Mouse (Mus musculus) left cerebral cortex, adult 9 months (tissue): ENCODE data around the gene Igf2r.
A peak's percentile ranks its signal among the peaks of the same experiment; 100 is the strongest.

Experiments
- DNase-seq, 2 experiments: peaks; one replicate each; pipeline ENCODE4 v3.0.0; 2022; ENCODE audit warnings: low spot score in 2 of 2

Igf2r gene

GRCm38 (mm10) chr17:12673871-12674270 lies 95.6 kb downstream of the Igf2r start:
- DNase-seq = no peak

- DNase-seq = no peak
Measured at GRCm38 (mm10) chr17:12672285-12672790, 97.1 kb downstream of the Igf2r start.

- DNase-seq = no peak
Measured at GRCm38 (mm10) chr17:12671029-12671605, 98.3 kb downstream of the Igf2r start.

DNA sequence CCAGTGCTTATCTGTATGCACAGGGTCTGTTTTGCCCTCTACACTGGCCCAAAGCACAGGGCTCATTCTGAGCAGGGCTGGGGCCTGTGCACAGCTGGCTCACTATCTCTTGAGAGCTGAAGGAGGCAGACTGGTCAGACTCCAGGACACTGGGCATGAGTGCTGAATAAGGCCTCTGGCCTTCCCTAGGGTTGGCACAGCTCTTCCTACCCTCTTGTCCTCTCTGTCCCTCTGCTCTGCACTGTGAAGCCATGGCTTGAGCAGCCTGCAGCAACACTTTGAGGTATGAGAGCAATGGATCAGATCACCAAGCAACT lies 100.1 kb downstream of the Igf2r start:
- DNase-seq = no peak

DNA sequence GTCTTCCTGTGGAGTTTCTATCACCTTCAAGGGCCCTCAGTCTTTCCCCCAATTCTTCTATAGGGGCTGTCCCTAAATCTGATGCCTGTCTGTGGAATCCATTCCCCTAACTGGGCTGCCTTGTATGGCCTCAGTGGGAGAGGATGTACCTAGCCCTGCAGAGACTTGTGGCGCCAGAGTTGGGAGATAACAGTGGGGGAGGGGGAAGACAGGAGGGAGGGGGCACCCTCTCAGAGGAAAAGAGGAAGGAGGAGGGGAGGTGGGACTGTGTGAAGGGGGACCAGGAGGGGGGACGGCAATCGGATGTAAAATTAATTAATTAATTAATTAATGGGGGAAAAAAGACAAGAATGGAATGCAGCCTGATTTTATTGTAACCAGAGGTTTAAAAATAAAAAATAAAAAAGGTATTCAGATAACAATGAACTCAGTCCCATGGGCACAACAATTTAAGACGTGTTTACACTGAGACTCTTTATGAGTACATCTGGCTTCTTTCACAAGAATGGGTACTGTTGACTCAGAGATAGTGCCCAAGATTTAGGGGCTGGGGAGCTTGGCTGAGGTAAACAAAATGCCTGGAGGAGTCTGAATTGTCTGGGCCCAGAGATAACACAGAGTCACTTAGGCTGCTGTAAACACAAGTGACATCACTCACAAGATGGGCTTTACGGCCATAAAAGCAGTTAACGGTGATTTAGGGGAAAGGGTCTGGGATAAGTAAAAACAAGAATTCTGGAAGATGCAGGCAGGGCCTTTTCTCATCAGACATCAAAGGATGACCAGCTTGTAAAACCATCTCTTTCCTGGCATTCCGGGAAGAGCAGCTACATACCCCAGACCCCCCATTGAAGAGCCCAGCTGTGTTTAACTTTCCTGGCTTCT lies 100.7 kb downstream of the Igf2r start:
- DNase-seq = no peak

DNA sequence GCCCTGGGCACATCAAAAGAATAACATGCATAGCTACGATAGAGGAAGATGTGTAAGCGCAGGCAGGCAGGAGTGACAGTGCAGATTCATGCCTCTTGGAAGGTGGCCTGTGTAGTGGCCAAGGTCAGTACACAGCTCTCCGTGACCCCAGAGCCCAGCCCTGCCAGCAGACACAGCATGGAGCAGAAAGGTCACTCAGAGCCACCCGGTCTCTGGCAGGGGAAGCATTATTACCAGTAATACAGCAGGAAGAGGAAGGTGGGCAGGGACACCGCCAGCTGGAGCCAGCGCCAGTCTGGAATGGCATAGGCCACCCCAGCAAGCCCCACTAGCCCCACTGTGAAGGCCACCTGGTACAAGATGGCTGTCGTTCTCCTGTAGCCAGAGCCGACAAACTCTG lies 105.3 kb downstream of the Igf2r start:
- DNase-seq = no peak

GRCm38 (mm10) chr17:12660572-12661260 lies 108.7 kb downstream of the Igf2r start:
- peak in 1 of 2 experiments; percentile 43 for DNase-seq

DNA sequence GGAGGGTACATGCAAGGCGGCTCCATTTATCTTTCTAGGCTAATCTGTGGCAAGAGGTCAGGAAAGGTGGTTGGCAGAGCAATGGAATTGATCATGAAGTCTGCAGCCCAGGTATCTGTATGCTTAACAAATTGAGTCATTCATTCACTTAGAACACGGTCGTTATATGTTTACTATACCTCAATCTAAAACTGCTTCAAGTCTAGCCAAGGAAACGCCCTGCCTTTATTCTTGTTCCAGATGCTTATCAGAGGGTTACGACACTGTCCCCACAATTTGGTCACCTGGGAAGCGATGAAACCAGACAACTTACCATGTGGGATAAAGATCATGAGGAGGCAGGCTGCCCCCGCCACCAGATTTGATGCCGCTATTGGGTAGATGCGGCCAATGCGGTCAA lies 110.2 kb downstream of the Igf2r start:
- no peak for DNase-seq

- DNase-seq = no peak
Measured at GRCm38 (mm10) chr17:12658784-12659183, 110.7 kb downstream of the Igf2r start.

DNA sequence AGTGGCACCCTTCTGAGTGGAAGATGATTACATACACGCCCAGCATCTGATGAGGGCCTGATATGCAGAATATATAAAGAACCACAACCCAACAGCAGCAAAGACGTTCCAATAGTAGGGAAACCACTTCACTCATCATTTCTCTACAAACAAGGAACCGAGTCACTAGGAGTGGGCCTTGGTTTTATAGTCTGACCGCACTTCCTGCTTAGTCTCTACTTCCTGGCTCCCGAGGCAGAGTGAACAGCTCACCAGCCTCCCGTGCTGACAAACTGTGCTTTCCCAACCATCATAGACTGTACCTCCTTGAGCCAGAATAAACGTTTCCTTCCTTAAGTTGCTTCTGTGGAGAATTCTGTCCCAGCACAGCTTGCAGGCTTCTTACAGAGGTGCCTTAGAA lies 113.6 kb downstream of the Igf2r start:
- no peak for DNase-seq

DNA sequence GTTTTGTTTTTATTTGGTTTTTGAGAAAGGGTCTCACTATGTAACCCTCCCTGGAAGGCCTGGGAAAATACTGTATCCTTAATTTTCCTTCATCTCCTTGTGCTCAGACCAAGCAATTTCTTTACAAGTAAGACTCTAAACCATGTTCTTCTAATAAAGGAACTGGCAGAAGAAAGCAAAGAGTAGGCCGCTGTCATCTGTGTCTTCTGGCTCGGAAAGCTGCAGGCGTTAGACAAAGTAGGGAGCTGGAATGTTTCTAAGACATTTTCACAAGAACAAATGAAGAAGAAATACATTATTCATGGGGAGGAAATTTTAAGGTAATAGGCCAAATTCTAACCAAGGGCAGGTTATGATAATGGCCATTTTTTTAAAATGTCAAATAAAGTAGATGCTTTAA lies 115.4 kb downstream of the Igf2r start:
- DNase-seq = peak; percentile 16 to 55

GRCm38 (mm10) chr17:12652604-12653003 lies 116.9 kb downstream of the Igf2r start:
- peak in 1 of 2 experiments; percentile 20 for DNase-seq

- no peak for DNase-seq
Measured at GRCm38 (mm10) chr17:12645461-12645860, 124.0 kb downstream of the Igf2r start.

DNA sequence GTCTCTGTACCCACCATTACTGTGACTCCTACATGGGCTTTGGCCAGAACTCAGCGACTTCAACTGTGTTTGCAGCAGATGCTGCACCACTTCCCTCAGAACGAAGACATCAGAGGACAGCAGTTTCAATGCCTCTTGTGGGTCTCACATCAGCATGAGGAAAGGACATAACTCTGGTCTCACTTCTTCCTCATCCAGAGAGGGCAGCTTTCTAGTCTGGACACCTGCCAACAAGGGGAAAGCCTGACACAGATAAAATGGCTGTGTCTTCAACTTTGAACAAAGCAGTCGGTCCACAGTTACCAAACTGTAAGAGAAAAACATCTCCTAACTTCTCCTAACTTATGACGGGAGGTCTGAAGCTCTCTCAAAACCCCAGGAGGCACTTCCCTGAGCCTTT lies 128.4 kb downstream of the Igf2r start:
- DNase-seq = no peak

- no peak for DNase-seq
Measured at GRCm38 (mm10) chr17:12639585-12639984, 129.9 kb downstream of the Igf2r start.

DNA sequence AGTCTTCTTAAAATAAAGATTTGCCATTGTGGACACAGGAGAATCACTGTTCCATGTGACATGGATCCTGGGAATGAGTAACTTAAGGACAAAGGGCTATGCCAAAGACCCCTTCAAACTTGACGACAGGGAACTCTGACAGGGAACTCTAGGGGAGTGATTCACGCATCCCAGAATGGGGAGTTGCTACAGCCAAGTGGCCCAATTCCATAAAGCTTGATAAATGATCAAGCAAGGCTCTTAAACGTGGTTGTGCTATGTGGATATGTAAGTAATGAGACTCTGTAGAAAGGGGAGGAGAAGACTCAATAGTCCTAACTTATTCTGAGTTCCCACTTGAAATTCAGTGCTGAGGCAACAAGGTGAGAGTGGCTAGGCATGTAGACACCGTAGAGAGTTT lies 134.7 kb downstream of the Igf2r start:
- DNase-seq = no peak
